Mouse (Mus musculus) liver, embryonic 14.5 days (tissue): ENCODE results near the gene Oxa1l.
A peak's percentile ranks its signal among the peaks of the same experiment; 100 is the strongest.

Experiments
- CTCF ChIP-seq: IDR thresholded peaks from 2 replicates; pipeline ENCODE4 v1.5.1; 2016; ENCODE audit warnings: antibody characterized with exemption, low read depth, control low read depth
- EP300 ChIP-seq: IDR thresholded peaks from 2 replicates; pipeline ENCODE4 v1.6.1; 2016; ENCODE audit warnings: antibody characterized with exemption, low read depth

DNA sequence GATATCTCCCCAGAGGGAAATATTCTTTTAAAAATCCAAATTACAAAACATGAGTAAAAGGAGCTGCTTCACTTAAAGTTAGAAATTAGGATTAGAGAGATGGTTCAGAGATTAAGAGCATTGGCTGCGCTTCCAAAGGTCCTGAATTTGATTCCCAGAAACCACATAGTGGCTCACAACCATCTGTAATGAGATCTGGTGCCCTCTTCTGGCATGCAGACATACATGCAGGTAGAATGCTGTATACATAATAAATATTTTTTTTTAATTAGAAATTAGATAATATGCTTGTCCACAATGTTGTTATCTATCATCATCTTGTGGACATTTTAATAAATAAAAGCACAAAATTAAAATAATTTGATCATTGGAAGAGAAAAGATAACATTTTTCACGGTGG, 32.1 kb upstream of the Oxa1l start:
- TF ChIP-seq CTCF (peak; percentile 31; the same call in 1 of the 2 replicates), EP300 (no peak)
